Mouse (Mus musculus): Measurements from ENCODE around the gene Dhrs1. TPM values are rescaled to one million over a fixed set of nuclear protein-coding genes. Genes with fewer than 3 reads are reported as not detected.

Gene Dhrs1
- polyA plus RNA-seq (2015; fragmentation: Illumina TruSeq; extraction: RNeasy Lipid Tissue Mini Kit (QIAGEN cat#74804); ENCODE audit: insufficient read depth, low replicate concordance) = 90.3 TPM

DNA sequence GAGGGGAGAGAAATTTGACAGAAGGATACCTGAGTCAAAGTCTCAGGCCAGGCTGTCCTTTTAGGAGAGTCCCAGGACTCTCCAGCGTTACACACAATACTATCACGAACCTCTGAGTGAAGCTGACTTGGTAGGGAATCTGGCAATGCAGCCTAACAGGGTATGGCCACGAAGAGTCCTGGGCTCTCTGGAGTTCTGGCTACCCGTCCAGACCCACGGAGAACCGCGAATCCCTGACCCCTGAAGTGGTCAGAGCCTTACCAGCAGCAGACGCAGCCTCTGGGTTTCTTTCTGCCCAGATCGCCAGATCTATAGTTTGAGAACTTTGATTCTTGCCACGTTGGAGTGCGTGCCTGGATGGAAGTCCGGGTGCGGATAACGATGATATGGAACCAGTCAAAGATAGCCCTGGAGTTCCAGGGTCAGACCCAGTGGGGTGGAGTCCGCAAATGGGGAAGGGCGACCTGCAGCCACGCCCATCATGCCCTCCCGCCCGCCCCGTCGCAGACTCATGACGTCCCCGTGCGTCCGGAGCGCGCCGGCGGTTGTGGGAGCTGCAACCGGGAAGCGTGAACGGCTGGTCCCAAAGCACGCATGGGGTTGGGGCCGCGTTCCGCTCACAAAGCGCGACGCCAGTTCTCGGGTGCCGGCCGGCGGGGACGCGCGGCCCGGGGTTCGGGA lies at the start of gene Dhrs1, which contains the start of gene Nop9:
Gene Dhrs1 (minus strand): TSS at position 511 of the 681 bp plus-strand sequence.
Gene Nop9 (plus strand): TSS at position 514 of the 681 bp plus-strand sequence.

DNA sequence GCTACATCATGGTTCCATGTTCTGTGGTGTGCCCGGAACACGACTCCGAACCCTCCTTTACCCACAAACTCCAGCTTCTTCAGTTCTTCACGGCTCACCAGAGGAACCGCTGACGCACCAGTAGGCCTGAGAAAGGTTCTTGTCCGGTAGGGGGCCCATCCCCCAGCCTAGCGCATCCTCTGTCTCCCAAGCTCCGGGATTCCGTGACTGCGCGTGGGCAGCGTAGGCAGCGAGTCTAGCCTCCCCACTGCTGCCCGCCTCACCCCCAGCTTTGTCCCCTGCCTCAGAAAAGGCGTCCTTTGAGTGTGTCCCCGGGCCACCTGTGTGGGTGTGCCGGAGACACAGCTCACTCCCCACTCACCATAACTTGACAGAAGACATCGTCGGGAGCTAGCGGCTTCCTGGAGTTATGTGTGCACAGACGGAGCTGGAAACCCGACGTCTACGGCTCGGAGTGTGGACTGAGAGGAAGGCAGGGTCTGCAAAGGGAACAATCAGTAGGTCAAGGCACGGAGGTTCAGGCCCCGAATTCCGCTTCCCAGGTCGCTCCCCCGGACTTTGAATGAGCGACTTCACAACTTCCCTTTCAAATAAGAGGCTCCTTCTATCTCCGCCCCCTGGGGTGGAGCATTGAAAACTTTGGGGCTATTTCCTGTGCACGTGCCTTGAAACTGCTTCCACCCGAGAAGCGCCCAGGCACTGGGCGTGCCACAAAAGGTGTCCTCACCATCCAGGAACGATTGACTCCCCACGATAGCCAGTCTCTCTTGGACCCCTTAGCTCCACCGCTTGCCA lies 43.0 kb upstream of the Dhrs1 start, which contains the start of gene Ripk3:
Gene Ripk3 (minus strand): TSS at position 610 of the 795 bp plus-strand sequence.

DNA sequence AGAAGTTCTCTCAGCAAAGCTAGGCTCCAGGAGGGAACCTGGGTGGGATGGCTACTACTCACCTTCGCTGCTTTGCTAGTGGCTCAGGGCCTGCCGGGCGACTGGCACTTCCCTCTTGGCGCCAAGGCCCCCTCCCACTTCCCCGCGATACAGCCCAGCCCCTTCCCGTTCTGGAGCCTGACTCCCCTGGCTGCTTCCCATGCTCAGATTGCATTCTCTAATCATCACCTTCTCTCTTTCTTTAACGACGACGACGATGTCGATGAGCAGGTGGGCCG lies 38.4 kb upstream of the Dhrs1 start, which contains the start of gene Adcy4:
Gene Adcy4 (minus strand): TSS at position 138 of the 278 bp plus-strand sequence.

DNA sequence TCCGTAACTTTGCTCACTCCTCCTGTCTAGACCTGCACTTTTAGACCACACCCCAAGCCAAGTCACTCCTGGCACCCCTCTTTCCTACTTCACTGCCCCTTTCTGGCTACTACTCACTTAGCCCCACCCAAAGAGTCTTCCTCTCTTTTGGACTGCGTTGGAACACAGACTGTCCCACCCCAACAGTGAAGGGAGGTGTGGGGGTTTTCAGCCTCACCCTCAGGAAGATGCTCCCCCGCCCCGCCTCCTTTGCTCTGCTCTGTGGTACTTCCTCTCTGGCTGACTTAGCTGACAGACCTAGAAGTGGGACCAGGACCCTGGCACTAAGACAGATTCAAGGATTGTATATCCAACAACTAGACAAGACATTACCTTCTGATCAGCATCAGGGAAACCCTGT lies 20.2 kb upstream of the Dhrs1 start, which contains the start of gene Ltb4r1:
Gene Ltb4r1 (plus strand): TSS at position 267 of the 400 bp plus-strand sequence.

DNA sequence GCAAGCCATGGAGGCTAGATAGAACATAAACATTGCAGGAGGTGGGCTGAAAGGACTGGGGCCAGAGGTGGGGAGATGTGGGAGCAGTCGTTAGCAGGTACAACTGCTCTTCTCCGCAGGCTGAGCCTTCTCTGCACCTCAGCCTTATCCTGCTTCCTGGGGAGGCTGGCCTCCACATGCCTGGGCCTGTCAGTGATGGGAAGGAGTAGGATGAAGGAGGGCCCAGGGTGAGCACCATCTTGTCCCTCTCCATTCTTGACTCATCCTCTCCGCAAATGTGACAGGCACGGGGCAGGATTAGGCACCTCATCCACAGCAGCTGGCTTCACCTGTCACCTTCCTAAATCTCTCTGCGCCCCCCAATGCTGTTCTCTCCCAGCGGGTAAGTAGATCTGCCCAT lies 15.7 kb upstream of the Dhrs1 start, which contains the start of gene Ltb4r2:
Gene Ltb4r2 (plus strand): TSS at position 266 of the 400 bp plus-strand sequence.

DNA sequence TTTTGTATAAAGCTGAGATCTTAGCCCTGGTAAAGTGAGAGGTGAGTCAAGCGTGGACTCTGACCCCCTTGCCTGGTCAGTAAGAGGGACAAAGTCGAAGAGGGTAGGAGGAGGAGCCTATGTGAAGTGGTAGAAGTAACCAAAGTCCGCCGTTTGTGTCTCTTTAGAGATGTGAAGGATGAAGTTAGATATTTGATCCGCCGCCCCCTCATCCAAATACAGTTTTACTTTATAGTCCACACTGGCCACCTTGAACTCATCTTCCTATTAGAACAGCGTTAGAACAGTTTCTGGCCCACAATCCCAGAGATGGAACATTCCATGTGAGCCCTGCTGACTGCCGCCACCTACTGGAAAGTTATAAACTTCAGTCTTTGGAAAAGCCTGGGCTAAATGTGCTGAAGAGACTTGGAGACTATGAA lies 12.9 kb upstream of the Dhrs1 start, which contains the start of gene Cideb:
Gene Cideb (minus strand): TSS at position 96 of the 422 bp plus-strand sequence.

DNA sequence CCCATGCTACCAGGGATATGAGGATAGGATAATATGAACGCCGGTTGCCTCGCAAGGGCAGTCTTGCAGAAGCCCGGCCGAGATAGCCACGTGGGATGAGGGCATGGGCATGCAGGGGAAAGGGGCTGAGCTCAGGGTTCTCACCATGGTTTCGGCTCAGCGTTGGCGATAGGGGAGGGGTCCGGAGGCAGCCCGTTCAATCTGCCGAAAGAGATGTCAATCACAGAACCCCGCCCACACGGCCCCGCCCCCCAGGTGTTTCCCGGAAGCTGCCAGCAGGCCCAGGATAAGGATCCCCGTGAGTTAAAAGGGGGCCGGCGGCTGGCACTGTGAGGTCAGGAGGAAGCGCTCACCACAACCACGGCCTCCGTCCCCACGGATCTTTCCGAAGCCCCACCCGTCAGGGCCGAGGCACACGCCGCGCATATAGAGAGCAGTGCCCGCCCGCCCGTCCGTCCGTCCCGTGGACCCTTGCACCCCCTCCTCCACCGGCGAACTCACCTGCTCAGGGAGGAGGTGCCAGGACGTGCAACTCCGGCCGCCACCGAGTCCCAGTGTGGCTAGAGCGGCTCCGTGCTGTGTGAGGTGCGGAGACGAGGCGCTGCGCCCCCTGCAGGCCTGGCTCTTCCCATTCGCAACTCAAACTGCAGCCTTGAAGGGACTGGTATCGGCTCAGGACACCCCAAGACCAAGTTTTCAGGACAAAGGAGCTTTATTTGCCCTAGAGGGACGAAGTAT lies 23.6 kb downstream of the Dhrs1 start, which contains the start of gene Rabggta:
Gene Rabggta (minus strand): TSS at position 564 of the 738 bp plus-strand sequence.

DNA sequence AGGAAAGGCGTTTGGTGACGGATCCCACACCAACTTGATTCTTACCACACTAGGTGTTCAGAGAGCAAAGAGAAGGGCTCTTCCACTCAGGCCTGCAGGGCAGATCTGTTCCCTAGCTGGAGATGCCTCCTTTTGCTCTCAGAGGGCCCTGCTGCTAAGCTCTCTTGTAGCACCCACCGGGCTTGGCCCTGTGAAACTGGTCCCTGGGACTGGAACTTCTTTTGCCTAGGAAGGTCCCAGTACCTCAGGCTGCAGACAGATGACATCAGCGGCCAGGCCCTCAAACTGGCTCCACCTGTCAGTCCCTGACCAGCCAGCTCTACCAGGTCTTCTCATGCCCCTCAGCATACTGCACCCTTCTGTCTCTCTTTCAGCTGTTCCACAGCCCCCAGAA lies 31.8 kb downstream of the Dhrs1 start, which contains the start of gene Tgm1:
Gene Tgm1 (minus strand): TSS at position 198 of the 394 bp plus-strand sequence.

Other genes with a start within 250 kb of the Dhrs1 start
- not detected for gene Cpne6, start 235.2 kb downstream of the Dhrs1 start, polyA plus RNA-seq (2015; fragmentation: Illumina TruSeq; extraction: RNeasy Lipid Tissue Mini Kit (QIAGEN cat#74804); ENCODE audit: insufficient read depth, low replicate concordance)
- gene Nrl, start 220.7 kb downstream of the Dhrs1 start, polyA plus RNA-seq (2015; fragmentation: Illumina TruSeq; extraction: RNeasy Lipid Tissue Mini Kit (QIAGEN cat#74804); ENCODE audit: insufficient read depth, low replicate concordance) = not detected
- 23.0 TPM for gene Pck2, start 205.4 kb downstream of the Dhrs1 start, polyA plus RNA-seq (2015; fragmentation: Illumina TruSeq; extraction: RNeasy Lipid Tissue Mini Kit (QIAGEN cat#74804); ENCODE audit: insufficient read depth, low replicate concordance)
- 64.7 TPM for gene Dcaf11, start 185.7 kb downstream of the Dhrs1 start, polyA plus RNA-seq (2015; fragmentation: Illumina TruSeq; extraction: RNeasy Lipid Tissue Mini Kit (QIAGEN cat#74804); ENCODE audit: insufficient read depth, low replicate concordance)
- not detected for gene A730061H03Rik, start 185.3 kb downstream of the Dhrs1 start, polyA plus RNA-seq (2015; fragmentation: Illumina TruSeq; extraction: RNeasy Lipid Tissue Mini Kit (QIAGEN cat#74804); ENCODE audit: insufficient read depth, low replicate concordance)
- gene Fitm1, start 170.1 kb downstream of the Dhrs1 start, polyA plus RNA-seq (2015; fragmentation: Illumina TruSeq; extraction: RNeasy Lipid Tissue Mini Kit (QIAGEN cat#74804); ENCODE audit: insufficient read depth, low replicate concordance) = not detected
- 474 TPM for gene Psme1, start 167.6 kb downstream of the Dhrs1 start, polyA plus RNA-seq (2015; fragmentation: Illumina TruSeq; extraction: RNeasy Lipid Tissue Mini Kit (QIAGEN cat#74804); ENCODE audit: insufficient read depth, low replicate concordance)
- 11.9 TPM for gene Emc9, start 160.4 kb downstream of the Dhrs1 start, polyA plus RNA-seq (2015; fragmentation: Illumina TruSeq; extraction: RNeasy Lipid Tissue Mini Kit (QIAGEN cat#74804); ENCODE audit: insufficient read depth, low replicate concordance)
- gene Psme2, start 154.6 kb downstream of the Dhrs1 start, polyA plus RNA-seq (2015; fragmentation: Illumina TruSeq; extraction: RNeasy Lipid Tissue Mini Kit (QIAGEN cat#74804); ENCODE audit: insufficient read depth, low replicate concordance) = 451 TPM
- 67.4 TPM for gene Rnf31, start 154.0 kb downstream of the Dhrs1 start, polyA plus RNA-seq (2015; fragmentation: Illumina TruSeq; extraction: RNeasy Lipid Tissue Mini Kit (QIAGEN cat#74804); ENCODE audit: insufficient read depth, low replicate concordance)
- gene Irf9, start 142.1 kb downstream of the Dhrs1 start, polyA plus RNA-seq (2015; fragmentation: Illumina TruSeq; extraction: RNeasy Lipid Tissue Mini Kit (QIAGEN cat#74804); ENCODE audit: insufficient read depth, low replicate concordance) = 106 TPM
- gene Rec8, start 127.7 kb downstream of the Dhrs1 start, polyA plus RNA-seq (2015; fragmentation: Illumina TruSeq; extraction: RNeasy Lipid Tissue Mini Kit (QIAGEN cat#74804); ENCODE audit: insufficient read depth, low replicate concordance) = 2.6 TPM
- 21.3 TPM for gene Ipo4, start 109.7 kb downstream of the Dhrs1 start, polyA plus RNA-seq (2015; fragmentation: Illumina TruSeq; extraction: RNeasy Lipid Tissue Mini Kit (QIAGEN cat#74804); ENCODE audit: insufficient read depth, low replicate concordance)
- 1.5 TPM for gene Gm49378, start 107.8 kb downstream of the Dhrs1 start, polyA plus RNA-seq (2015; fragmentation: Illumina TruSeq; extraction: RNeasy Lipid Tissue Mini Kit (QIAGEN cat#74804); ENCODE audit: insufficient read depth, low replicate concordance)
- 57.7 TPM for gene Tm9sf1, start 101.9 kb downstream of the Dhrs1 start, polyA plus RNA-seq (2015; fragmentation: Illumina TruSeq; extraction: RNeasy Lipid Tissue Mini Kit (QIAGEN cat#74804); ENCODE audit: insufficient read depth, low replicate concordance)
- 1.7 TPM for gene Tssk4, start 95.5 kb downstream of the Dhrs1 start, polyA plus RNA-seq (2015; fragmentation: Illumina TruSeq; extraction: RNeasy Lipid Tissue Mini Kit (QIAGEN cat#74804); ENCODE audit: insufficient read depth, low replicate concordance)
- gene Mdp1, start 85.2 kb downstream of the Dhrs1 start, polyA plus RNA-seq (2015; fragmentation: Illumina TruSeq; extraction: RNeasy Lipid Tissue Mini Kit (QIAGEN cat#74804); ENCODE audit: insufficient read depth, low replicate concordance) = 71.8 TPM
- gene Gmpr2, start 73.7 kb downstream of the Dhrs1 start, polyA plus RNA-seq (2015; fragmentation: Illumina TruSeq; extraction: RNeasy Lipid Tissue Mini Kit (QIAGEN cat#74804); ENCODE audit: insufficient read depth, low replicate concordance) = 54.9 TPM
- 226 TPM for gene Nedd8, start 73.6 kb downstream of the Dhrs1 start, polyA plus RNA-seq (2015; fragmentation: Illumina TruSeq; extraction: RNeasy Lipid Tissue Mini Kit (QIAGEN cat#74804); ENCODE audit: insufficient read depth, low replicate concordance)
- 54.5 TPM for gene Tinf2, start 63.9 kb downstream of the Dhrs1 start, polyA plus RNA-seq (2015; fragmentation: Illumina TruSeq; extraction: RNeasy Lipid Tissue Mini Kit (QIAGEN cat#74804); ENCODE audit: insufficient read depth, low replicate concordance)
- 15.3 TPM for gene Tgm1, start 31.8 kb downstream of the Dhrs1 start, polyA plus RNA-seq (2015; fragmentation: Illumina TruSeq; extraction: RNeasy Lipid Tissue Mini Kit (QIAGEN cat#74804); ENCODE audit: insufficient read depth, low replicate concordance)
- 19.2 TPM for gene Rabggta, start 23.4 kb downstream of the Dhrs1 start, polyA plus RNA-seq (2015; fragmentation: Illumina TruSeq; extraction: RNeasy Lipid Tissue Mini Kit (QIAGEN cat#74804); ENCODE audit: insufficient read depth, low replicate concordance)
- gene Nop9, start within 50 bp of the Dhrs1 start, polyA plus RNA-seq (2015; fragmentation: Illumina TruSeq; extraction: RNeasy Lipid Tissue Mini Kit (QIAGEN cat#74804); ENCODE audit: insufficient read depth, low replicate concordance) = 22.0 TPM
- gene Cideb, start 12.8 kb upstream of the Dhrs1 start, polyA plus RNA-seq (2015; fragmentation: Illumina TruSeq; extraction: RNeasy Lipid Tissue Mini Kit (QIAGEN cat#74804); ENCODE audit: insufficient read depth, low replicate concordance) = not detected
- gene Ltb4r2, start 15.7 kb upstream of the Dhrs1 start, polyA plus RNA-seq (2015; fragmentation: Illumina TruSeq; extraction: RNeasy Lipid Tissue Mini Kit (QIAGEN cat#74804); ENCODE audit: insufficient read depth, low replicate concordance) = 0.28 TPM
- 1.8 TPM for gene Ltb4r1, start 20.3 kb upstream of the Dhrs1 start, polyA plus RNA-seq (2015; fragmentation: Illumina TruSeq; extraction: RNeasy Lipid Tissue Mini Kit (QIAGEN cat#74804); ENCODE audit: insufficient read depth, low replicate concordance)
- 3.7 TPM for gene Adcy4, start 38.4 kb upstream of the Dhrs1 start, polyA plus RNA-seq (2015; fragmentation: Illumina TruSeq; extraction: RNeasy Lipid Tissue Mini Kit (QIAGEN cat#74804); ENCODE audit: insufficient read depth, low replicate concordance)
- gene Ripk3, start 43.2 kb upstream of the Dhrs1 start, polyA plus RNA-seq (2015; fragmentation: Illumina TruSeq; extraction: RNeasy Lipid Tissue Mini Kit (QIAGEN cat#74804); ENCODE audit: insufficient read depth, low replicate concordance) = 53.5 TPM
- 3.8 TPM for gene Nfatc4, start 77.5 kb upstream of the Dhrs1 start, polyA plus RNA-seq (2015; fragmentation: Illumina TruSeq; extraction: RNeasy Lipid Tissue Mini Kit (QIAGEN cat#74804); ENCODE audit: insufficient read depth, low replicate concordance)
- gene Nynrin, start 108.3 kb upstream of the Dhrs1 start, polyA plus RNA-seq (2015; fragmentation: Illumina TruSeq; extraction: RNeasy Lipid Tissue Mini Kit (QIAGEN cat#74804); ENCODE audit: insufficient read depth, low replicate concordance) = 2.3 TPM
- gene Cbln3, start 138.7 kb upstream of the Dhrs1 start, polyA plus RNA-seq (2015; fragmentation: Illumina TruSeq; extraction: RNeasy Lipid Tissue Mini Kit (QIAGEN cat#74804); ENCODE audit: insufficient read depth, low replicate concordance) = 0.12 TPM
- gene Khnyn, start 139.3 kb upstream of the Dhrs1 start, polyA plus RNA-seq (2015; fragmentation: Illumina TruSeq; extraction: RNeasy Lipid Tissue Mini Kit (QIAGEN cat#74804); ENCODE audit: insufficient read depth, low replicate concordance) = 59.4 TPM
- gene Sdr39u1, start 154.6 kb upstream of the Dhrs1 start, polyA plus RNA-seq (2015; fragmentation: Illumina TruSeq; extraction: RNeasy Lipid Tissue Mini Kit (QIAGEN cat#74804); ENCODE audit: insufficient read depth, low replicate concordance) = 28.8 TPM
- 4.4 TPM for gene Cma1, start 199.0 kb upstream of the Dhrs1 start, polyA plus RNA-seq (2015; fragmentation: Illumina TruSeq; extraction: RNeasy Lipid Tissue Mini Kit (QIAGEN cat#74804); ENCODE audit: insufficient read depth, low replicate concordance)
- gene Cma2, start 205.3 kb upstream of the Dhrs1 start, polyA plus RNA-seq (2015; fragmentation: Illumina TruSeq; extraction: RNeasy Lipid Tissue Mini Kit (QIAGEN cat#74804); ENCODE audit: insufficient read depth, low replicate concordance) = not detected